Mouse (Mus musculus): ENCODE measurements around the gene Gosr2.
"Not testable (repeated sequence)": the region's sequence is repeated elsewhere in the genome, so short reads cannot be mapped to it uniquely, and the experiment has no call there.

Gene Gosr2

DNA sequence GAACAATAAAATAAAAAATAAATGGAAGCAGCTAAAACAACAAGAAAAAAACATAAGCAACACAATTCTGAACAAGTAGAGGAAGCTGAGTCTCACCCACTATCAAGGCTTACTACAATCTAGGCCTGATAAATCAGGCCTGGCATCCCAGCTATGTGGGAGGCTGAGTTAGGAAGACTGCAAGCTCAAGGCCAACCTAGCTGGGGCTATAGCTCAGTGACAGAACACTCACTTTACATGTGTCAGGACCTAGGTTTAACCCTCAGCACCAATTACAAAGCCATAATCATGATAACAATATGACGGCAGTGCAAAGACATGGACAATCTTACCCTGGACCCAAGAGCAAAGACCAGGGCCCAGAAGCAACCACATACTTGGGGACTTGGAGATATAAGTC, 6.7 kb downstream of the Gosr2 start:
- DNase-seq (ENCODE audit: low read depth, low spot score), result no peak

DNA sequence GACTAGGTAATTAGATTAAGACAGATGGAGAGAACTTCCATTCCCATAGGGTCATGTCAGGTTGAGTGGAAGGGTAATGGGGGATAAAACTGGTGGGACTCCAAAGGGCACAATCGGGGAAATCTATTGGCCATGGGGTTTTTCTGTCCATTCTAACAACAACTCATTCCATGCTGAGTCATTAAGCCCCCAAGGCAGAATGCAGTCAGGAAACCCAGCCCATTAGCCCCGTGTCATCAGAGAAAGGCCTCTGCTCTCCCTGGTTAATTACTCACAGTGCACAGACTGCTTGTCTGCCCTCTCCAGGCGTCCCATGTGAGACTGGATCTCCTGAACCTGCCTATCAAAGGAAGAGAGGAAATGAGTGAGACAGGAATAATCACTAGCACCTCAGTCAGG, 8.7 kb downstream of the Gosr2 start:
- DNase-seq (ENCODE audit: low read depth, low spot score), result no peak

DNA sequence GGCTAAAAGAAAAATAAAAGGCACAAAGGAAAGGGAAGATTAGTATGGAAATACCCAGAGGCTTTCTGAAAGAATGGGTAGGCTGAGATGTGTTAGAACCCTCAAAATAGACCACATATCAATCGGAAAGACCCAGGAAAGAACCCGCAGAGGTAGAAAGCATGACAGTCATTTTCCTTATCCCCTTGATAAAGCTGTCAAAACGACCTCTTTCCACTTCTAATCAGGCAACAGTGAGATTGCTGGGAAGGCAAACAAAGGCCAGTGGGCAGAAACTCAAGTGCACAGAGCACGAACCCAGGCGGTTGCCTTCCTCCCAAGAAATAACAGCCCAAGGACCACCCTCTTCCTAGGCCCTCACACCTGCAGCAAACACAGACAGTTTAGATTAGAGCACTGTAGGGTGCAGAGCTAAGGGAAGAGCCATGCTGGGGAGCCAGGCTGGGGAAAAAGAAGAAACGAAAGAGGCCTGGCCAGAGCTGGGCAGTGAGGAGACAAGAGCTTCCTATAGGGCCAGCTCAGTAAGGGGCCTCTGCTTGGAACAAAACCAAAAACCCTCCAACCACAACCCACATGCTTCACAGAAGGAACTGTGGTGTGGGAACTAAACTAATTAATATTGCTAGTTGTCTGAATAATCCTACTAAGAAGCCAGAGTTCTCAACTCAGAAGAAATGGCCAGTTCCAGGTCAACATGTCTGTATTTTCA, 9.3 kb downstream of the Gosr2 start:
- DNase-seq (ENCODE audit: low read depth, low spot score), result no peak

DNA sequence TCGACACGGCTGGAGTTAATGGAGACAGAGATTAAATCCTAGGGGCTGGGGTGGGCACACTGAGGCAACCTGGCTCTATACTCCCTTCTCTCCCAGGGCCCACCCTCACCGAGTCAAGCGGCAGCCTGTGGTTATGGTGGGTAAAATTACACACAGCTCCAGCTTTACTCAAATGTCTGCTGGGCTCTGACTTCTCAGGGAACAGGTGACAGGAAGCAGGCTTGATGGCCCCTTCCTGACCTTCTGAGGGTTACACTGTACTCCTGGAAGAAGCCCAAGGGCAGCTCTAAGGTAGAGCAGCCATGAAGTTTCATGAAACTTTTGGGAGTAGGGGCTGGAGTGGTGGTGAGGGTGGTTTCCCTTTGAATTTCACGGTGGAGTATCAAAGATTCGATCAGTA, 11.0 kb downstream of the Gosr2 start:
- no peak for DNase-seq (ENCODE audit: low read depth, low spot score)

DNA sequence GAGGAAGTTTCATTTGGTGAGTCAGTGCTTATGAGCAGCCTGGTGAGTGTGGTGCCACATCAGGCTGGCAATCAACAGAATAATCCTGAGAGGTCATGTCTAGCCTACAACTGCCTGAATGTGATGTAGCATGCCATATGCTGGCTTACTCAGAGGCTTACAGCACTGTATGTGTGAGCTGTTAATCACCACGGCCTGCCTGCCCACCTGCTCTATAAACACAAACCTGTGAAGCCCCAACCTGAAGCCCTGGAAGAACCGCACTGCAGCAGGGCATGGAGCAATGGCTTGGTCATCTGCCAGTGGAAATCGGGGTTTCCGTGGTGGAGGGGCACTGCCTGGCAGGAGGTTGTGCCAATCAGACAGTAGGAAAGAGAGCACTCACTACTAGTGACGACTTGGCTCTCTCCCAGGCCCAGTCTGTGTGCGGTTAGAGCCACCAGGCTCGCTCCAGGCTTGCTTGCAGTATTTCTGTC, 12.4 kb downstream of the Gosr2 start:
- DNase-seq (ENCODE audit: low read depth, low spot score), result no peak

DNA sequence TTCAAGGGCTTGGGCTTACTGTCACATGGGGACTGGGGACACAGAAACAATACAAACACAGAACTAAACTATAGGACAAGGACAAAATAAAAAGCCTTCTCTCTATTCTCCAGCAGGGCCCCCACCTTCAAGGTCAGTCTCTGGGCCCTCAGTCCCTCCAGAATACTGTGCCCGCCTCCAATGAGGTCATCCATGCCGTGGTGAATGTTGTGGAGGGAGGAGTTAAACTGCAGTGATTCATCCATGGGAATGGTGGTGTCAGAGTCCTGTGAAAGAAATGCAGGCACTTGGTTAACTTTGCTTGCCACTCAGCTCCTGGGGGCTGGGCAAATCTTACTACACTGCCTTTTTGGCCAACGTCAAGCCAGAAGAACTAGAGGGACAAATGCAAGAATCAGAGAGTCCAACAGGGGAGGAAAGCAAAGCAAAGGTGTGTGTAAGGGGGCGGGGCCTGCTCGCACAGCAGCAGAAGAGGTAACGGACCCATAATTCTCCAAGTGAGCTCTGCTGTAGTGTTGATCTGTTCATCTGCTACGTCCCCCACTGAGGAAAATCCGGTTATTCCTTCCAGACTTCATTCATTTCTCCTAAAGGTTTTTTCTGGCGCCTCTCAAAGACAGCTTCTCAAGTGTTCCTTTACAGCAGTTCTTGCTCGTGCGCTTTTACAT, 13.9 kb downstream of the Gosr2 start:
- DNase-seq (ENCODE audit: low read depth, low spot score), result no peak

DNA sequence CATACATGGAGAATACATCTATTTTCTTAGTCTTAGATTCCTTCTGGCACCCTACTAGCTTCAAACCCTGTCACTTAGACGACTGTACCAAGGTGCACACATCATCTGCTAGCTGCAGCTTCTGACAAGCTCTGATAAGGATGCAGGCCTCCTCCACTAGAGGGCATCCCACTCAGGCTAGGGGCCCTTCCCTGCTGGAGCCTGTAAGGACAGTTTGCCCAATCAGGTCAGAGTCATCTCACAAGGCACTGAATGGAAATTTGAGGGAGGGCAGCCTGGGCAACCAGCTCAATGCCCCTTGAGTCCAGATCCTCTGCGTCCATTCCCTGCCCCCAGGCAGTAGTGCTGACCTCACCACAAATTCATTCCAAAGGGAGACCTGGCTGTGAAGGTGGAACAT, 20.7 kb downstream of the Gosr2 start:
- not testable (repeated sequence) for DNase-seq (ENCODE audit: low read depth, low spot score)

DNA sequence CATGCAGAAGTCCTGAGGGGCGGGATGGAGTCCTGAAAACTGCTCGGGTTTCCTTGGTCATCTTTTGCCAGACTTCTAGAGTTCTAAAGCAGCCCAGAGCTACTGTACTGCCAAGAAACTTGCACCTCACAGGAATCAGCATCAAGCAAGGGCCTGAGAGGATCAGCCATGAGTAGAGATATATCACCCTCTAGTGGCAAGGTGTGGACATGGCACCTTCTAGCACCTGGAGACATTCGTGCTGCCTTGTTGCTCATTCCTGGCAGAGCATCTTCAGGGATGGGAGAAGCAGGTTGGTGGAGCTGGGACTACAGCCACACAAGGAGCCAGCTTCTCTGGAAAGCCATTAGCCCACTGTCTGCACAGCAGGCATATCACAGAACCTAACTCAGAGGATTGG, 22.1 kb downstream of the Gosr2 start:
- DNase-seq (ENCODE audit: low read depth, low spot score), result peak; percentile 35

DNA sequence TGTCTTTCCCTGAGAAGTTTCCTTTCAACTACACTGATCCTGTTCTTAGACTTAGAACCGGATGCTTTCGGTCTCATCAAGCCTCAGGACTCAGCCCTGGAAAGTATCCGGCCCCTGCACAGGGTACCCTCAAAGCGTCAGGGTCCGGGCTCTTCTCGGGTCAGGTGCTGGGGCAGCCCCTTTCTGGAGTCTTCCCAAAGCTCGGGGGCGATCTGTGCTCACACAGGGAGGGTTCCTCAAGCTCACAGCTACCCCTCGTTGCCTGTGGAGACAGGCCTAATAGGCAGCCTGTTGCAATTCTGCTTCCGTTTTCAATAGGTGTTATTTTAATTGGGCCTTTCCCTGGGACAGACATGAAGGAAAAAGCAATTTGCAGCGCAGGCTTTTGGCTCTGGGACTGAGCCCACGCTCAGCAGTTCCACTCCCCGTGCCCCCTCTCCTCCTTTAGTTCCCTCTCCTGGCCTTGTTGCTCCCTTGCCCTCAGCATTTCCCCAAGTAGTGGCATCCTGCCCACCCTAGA, 30.7 kb downstream of the Gosr2 start:
- no peak for DNase-seq (ENCODE audit: low read depth, low spot score)

DNA sequence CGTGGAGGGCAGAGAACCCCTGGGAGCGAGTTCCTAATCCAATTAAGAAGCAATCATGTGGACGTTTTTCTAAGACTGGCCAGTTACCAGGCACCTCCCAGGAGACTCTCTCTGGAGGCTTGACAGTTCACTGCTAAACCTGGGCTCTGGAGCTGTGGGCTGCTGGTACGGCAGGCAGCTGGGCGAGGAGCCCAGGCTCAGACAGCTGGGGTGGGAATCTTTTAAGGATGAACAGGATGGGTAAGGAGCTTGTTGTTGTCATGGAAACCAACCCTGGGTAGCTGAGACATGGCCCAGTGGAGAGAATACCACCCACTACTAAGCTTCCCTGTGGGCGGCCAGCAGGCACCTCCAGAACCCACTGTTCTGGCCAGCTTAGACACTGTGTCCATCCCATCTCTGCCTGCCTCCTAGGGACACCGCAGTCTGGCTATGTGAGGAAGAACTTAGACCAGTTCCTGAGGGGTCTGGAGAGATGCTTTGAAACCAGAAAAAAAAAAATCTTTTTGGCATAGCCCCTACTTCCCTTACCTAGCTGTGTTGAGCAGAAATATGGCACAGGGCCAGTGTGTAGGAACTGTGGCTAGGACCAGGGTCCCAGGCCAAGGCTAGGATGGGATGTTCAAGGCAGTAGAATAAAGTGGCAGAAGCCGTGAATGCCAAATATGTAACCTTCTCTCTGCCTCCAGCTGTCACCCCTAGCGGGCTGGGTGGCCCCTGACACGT, 31.4 kb downstream of the Gosr2 start:
- no peak for DNase-seq (ENCODE audit: low read depth, low spot score)

DNA sequence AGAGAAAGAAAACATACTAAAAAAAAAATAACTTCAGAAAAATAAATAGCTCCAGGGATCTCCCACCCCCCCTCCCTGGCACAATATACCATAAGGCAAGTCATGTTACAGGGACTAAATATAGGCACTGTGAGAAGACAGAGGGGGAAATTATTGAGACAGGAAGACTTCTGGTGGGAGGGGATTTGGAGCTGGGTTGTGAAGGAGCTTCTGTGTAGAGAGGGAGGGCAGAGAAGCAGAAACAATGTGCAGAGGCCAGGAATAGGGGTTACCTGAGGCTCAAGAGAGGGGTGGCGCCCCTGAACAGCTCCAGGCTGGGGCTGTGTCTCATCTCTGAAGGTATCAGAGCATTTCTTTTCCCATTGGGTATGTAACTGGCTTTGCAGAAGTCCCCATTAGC, 32.0 kb downstream of the Gosr2 start:
- no peak for DNase-seq (ENCODE audit: low read depth, low spot score)

DNA sequence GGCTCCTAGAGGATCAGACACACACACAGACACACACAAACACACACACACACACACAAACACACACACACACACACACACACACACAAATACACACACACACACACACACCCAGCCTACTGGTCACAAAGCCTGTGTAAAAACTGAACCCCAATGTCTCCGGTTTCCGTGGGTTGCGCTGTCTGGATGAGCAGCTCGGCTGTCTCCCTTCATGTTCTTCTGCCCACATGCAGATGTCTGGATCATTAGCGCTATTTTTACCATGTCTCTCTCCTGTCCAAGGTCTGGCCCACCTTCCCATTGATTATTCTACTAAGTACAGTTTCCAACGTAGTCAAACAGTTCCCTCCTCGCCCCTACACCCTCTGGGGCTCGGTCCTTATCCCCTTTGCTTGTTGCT, 34.6 kb downstream of the Gosr2 start:
- no peak for DNase-seq (ENCODE audit: low read depth, low spot score)

DNA sequence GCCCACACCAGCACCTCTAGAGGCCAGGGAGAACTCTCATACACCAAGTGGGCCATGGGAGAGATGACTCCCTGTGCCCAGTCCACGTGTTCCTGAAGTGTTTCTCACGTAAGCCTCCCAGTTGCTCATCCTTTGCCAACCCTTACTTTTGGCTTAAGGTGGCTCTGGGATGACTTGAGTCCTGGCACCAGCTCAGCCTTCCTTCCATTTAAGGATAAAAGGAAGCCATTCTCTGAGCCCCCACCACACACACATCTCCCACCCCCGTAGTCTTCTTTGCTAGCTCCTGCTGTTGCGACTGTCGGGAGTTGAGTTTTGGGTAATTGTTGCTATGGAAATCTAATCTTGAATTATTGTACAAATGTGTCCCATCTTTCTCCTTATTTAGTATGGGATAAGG, 35.2 kb downstream of the Gosr2 start:
- no peak for DNase-seq (ENCODE audit: low read depth, low spot score)

DNA sequence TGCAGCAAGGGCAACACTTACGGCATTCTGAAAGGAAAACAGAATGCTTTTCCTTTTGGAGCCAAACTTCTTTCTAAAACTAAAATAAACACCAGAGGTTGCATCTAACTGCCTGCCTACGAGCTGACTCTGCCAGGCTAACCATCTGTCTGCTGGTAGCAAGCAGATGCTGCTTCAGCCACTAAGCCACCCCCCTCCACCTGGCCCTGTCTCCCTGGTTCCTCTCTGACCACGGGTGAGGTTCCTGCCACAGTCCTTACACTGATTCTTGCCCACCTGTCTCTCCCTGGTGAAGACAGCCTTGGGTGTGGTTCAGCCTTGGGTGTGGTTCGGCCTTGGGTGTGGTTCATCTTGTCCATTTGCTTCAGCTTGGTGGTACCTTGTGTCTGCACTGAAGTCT, 35.8 kb downstream of the Gosr2 start:
- no peak for DNase-seq (ENCODE audit: low read depth, low spot score)

DNA sequence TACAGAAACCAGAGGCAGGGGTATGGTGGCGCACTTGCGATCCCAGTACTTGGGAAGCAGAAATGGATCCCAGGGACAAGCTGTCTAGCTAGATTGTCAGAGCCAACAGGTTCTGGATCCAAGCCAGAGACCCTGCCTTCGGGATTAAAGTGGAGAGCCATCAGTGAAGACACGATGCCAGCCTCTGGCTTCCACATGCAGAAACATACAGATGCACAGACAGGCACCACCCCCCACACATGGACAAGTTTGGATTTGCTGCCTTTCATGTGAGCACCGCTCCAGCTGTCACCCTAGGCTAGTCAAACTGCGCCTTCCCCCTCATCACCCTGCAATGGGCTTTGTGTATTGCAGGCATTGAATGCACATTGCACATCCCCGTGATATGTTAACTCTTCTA, 39.5 kb downstream of the Gosr2 start:
- no peak for DNase-seq (ENCODE audit: low read depth, low spot score)

DNA sequence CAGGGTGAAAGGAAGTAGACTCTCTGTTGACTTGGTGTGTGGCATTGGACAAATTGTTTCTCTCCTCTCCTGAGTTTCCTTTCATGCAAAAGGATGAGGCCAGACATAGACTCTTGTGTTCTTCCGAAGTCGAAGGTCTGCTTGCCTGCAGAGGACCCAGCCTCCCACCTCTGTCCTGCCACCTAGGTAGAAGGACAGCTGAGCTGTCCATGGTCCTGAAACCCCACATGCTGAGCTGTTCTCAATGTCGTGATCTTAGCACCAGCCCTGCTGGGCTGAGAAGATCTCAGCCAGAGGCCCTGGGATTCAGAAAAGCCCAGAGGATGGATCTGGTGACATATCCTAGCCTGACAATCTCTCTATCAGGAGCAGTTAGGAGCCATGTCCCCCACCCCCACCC, 41.2 kb downstream of the Gosr2 start:
- DNase-seq (ENCODE audit: low read depth, low spot score), result no peak

DNA sequence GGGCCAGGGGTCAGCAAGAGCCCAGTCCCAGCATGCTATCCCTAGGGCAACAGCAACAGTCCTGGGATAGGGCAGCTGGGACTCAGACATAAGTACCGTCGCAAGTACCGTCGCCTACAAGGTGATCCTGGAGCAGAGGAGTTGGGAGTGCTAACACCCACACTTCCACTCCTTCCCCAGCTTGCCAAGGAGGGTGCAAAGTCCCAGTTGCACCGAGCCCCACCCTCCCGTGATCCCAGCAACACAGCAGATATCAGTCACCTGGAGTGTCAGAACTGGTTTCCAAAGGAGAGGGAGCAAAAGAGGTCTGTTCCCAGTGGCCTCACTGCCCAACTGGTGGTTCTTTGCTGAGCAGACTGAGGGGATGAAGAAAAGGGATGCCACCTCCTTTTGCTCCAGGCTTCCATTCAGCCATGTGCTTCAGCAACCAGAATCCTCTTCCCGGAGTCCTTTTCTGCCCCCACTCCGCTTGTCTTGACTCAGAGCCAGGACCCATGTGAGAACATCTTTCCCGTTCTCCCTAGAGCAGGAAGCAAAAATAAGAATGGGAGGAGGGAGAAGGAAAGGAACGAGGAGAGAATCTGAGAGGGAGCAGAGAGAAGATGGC, 44.2 kb downstream of the Gosr2 start:
- no peak for DNase-seq (ENCODE audit: low read depth, low spot score)

DNA sequence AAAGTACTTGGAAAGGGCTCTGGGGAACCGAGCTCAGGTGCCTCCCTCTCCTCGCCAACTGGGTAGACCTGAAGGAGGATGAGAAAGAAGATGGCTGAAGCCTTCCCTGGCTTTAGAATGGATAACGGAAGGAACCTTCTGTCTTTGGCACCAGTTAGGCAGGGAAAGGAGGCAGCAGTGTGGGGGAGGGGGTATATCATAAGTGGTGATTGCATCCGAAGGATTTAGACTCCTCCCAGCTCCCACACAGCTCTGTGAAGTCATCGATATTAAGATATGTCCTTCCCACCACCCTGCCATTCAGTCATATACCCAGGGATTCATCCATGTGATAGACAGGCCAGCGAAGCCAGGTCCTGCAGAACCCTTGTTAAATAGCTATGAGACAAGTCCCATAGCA, 46.3 kb downstream of the Gosr2 start:
- DNase-seq (ENCODE audit: low read depth, low spot score), result no peak

DNA sequence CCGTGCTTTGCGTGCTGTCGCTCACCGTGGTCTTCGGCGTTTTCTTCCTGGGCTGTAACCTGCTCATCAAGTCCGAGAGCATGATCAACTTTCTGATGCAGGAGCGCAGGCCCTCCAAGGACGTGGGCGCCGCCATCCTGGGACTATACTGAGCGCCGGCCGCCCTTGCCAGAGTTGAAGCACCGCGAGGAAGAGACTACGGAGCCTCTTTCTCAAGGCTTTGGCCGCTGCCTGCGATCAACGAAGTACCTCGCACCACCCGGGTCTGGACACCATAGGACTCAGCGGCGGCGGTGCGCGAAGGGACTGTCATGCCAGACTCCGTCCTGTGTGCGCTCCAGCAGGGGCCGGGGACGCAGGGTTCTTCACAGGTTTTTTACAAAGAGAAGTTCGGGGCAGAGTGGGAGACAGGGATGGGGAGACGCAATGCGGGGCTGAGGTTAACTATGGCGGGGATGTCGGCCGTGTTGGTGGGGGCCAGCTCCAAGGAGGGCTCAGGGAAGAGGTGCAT, 47.7 kb downstream of the Gosr2 start:
- no peak for DNase-seq (ENCODE audit: low read depth, low spot score)

DNA sequence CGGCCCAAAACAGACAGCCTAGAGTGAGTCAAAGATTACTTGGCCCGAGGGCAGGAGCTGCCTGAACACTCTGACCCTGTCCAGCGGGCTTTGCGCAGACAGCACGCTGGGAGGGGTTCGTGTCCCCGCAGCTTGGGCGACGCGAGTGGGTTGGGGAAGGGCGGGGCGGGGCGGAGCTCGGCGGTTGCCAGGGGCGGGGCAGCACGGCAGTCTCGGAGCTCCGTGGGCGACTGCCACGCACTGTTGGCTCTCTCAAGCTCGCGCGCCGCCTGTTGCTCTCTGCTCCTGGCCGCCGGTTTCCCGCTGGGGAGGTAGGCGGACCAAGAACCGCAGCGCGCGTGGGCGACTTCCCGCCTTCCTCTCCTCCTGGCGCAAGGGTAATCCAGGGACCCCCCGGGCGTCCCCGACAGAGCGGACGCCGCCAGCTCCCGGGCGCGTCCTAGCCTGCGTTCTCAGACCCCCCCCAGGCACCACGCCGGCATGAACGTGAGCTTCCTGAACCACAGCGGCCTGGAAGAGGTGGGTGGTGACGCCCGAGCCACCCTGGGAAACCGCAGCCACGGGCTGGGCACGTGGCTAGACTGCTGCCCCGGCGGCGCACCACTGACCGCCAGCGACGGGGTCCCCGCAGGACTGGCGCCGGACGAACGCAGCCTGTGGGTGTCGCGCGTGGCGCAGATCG, 48.3 kb downstream of the Gosr2 start, which contains the start of gene Rprml:
TSS of gene Rprml (plus strand) at position 270 of the 682 bp plus-strand sequence.
- no peak for DNase-seq (ENCODE audit: low read depth, low spot score)

DNA sequence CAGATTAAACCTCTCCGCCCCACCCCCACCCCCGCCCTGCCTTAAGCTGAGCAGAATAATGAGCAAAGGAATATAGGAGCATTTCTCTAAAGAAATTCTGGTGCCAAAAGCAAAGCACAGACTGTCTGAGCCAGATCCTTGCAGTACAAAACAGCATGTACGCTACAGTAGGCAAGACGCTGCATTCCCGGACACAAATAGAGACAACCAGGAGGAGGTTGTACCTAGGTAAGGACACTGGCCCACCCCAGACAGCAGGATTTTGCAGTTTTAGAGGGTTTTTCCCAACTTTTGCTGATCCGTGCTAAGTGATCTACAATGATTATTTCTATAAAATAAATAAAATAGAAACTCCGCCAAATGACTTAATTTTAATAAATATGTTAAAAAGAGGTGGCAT, 49.0 kb downstream of the Gosr2 start:
- no peak for DNase-seq (ENCODE audit: low read depth, low spot score)
